Mouse (Mus musculus) heart, embryonic 13.5 days (tissue): ENCODE data around the gene Ak5. TPM values are rescaled to one million over a fixed set of nuclear protein-coding genes. Genes with fewer than 3 reads are reported as not detected.

Experiments used
- ATAC-seq: fragments of 200-750 bp; cut with Nextera tagmentation; 2 replicates; pipeline ENCODE4 v1.8.0; 2017; ENCODE audit warnings: moderate TSS enrichment; ENCODE audit not compliant: insufficient number of reproducible peaks, low FRiP score, low TSS enrichment; ENCODE audit errors: extremely low read depth
- H3K27ac ChIP-seq: fragments of 300-500 bp; sonication (generic); replicated peaks from 2 replicates; pipeline ENCODE4 v1.5.1; 2015; ENCODE audit warnings: moderate library complexity, mild to moderate bottlenecking, inconsistent platforms
- H3K27me3 ChIP-seq: fragments of 300-500 bp; sonication (generic); replicated peaks from 2 replicates; pipeline ENCODE4 v1.6.1; 2015; ENCODE audit warnings: mild to moderate bottlenecking, inconsistent platforms
- H3K36me3 ChIP-seq: fragments of 300-500 bp; sonication (generic); 2 replicates; pipeline ENCODE4 v1.6.1; 2015; ENCODE audit warnings: mild to moderate bottlenecking, inconsistent platforms
- H3K4me1 ChIP-seq: fragments of 300-500 bp; sonication (generic); 2 replicates; pipeline ENCODE4 v1.6.1; 2015; ENCODE audit warnings: inconsistent platforms
- H3K4me2 ChIP-seq: fragments of 300-500 bp; sonication (generic); 2 replicates; pipeline ENCODE4 v1.6.1; 2015; ENCODE audit warnings: inconsistent platforms, mild to moderate bottlenecking, moderate library complexity
- H3K4me3 ChIP-seq: fragments of 300-500 bp; sonication (generic); 2 replicates; pipeline ENCODE4 v1.5.1; 2015; ENCODE audit warnings: moderate library complexity, mild to moderate bottlenecking, inconsistent platforms
- H3K9ac ChIP-seq: fragments of 300-500 bp; sonication (generic); 2 replicates; pipeline ENCODE4 v1.6.1; 2015; ENCODE audit warnings: inconsistent platforms, mild to moderate bottlenecking, moderate library complexity
- H3K9me3 ChIP-seq: fragments of 300-500 bp; sonication (generic); 2 replicates; pipeline ENCODE4 v1.6.1; 2016; ENCODE audit warnings: inconsistent platforms
- WGBS: fragments of 180-500 bp; shearing (Covaris S2); methylation state at CpG from one replicate; pipeline ENCODE4 v1.1.7; 2015; ENCODE audit warnings: mixed read lengths; 5-methylcytosine and 5-hydroxymethylcytosine counted together
- polyA plus RNA-seq: library from polyadenylated mRNA; unstranded; fragments of >200 nt; fragmentation: Nextera tagmentation; extraction: Ambion mirVana; gene quantifications from 2 replicates; pipeline ENCODE4 v1.2.1, GENCODE M21; 2015

Gene Ak5
- polyA plus RNA-seq, 1 experiment from 2014 or later: 1.3 TPM

DNA sequence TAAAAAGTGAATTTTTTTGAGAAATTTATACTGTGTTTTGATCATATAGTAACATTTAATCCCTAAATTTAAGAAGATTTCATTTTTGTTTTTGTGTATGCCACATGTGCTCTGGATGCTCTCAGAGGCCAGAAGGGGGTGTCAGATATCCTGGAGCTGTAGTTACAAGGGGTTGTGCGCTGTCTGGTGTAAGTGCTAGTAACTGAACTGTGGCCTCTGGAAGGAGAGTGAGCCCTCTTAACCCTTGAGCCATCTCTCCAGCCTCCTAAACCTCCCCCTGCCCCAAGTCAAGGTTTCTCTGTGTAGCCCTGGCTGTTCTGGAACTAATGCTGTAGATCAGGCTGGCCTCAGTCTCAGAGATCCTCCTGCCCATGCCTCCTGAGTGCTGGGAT lies 192.9 kb downstream of the Ak5 start:
- H3K27ac ChIP-seq: no peak overlapping the region
- ATAC-seq: no peak
- no peak overlapping the region for H3K9ac ChIP-seq
- H3K4me1 ChIP-seq: peaks cover 12% of the 10 kb centered on the region
- WGBS: 68% methylated on average over 1 of the region's 1 CpGs
- H3K9me3 ChIP-seq: no peaks in the 10 kb centered on the region
- H3K4me2 ChIP-seq: no peak overlapping the region
- H3K36me3 ChIP-seq: no peaks in the 10 kb centered on the region
- H3K27me3 ChIP-seq: no peaks in the 10 kb centered on the region
- H3K4me3 ChIP-seq: no peak overlapping the region

DNA sequence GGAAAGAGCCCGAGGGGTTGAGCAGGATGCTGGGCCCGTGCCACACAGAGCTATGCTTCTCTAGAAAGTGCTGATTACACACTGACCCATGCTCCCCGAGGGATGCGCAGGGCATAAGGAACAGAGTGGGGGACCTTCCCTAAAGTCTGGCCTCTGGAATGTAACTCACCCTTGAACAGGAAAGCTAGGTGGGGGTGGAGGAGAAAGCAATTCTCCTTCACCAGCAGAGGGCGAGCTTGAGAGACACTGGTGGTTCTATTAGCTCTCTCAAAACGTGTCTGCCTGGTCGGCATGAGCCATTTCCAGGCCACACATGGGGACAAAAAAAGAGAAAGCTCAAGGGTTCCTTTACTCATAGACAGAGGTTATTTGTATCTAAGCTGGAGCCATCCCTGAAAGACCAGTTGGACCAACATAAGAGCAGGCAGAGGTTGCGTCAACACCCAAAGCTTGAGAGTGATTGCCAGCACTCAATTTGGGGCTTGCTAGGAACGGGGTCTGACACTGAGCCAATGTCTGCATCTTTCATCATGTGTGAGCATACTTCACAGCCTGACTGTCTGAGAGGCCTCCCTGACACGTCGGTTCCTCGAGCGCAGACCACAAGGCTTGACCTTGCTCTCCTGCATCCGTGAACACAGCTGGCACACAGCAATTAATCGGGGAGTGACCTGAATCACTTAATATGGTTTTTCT lies 193.4 kb downstream of the Ak5 start:
- H3K27ac ChIP-seq: no peak overlapping the region
- peaks cover 15% of the 10 kb centered on the region for H3K4me1 ChIP-seq
- no peaks in the 10 kb centered on the region for H3K36me3 ChIP-seq
- no peak overlapping the region for H3K4me3 ChIP-seq
- 47% methylated on average over 15 of the region's 15 CpGs for WGBS
- H3K27me3 ChIP-seq: no peaks in the 10 kb centered on the region
- no peak overlapping the region for H3K4me2 ChIP-seq
- no peaks in the 10 kb centered on the region for H3K9me3 ChIP-seq
- ATAC-seq: no peak
- H3K9ac ChIP-seq: no peak overlapping the region

DNA sequence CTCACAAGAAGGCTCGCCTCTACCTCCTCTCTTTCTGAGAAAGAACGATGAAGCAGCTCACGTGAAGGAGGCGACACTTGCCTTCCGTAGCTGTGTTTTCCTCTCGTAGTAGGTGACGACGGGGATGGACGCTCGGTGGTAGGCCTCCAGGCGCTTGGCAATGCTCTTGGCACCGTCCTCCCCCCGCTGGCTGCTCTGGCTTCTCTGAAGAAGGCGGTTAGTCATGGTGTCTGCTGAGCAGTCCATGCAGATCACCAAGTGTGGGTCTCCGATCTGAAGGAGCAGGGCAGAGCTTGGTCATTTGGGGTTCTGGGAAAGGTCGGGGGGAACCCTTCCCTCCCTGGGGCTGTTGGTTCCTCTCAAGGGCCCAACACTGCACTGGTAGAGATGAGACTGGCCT lies 195.5 kb downstream of the Ak5 start:
- H3K36me3 ChIP-seq: no peaks in the 10 kb centered on the region
- no peak overlapping the region for H3K4me2 ChIP-seq
- no peak overlapping the region for H3K9ac ChIP-seq
- H3K27me3 ChIP-seq: no peaks in the 10 kb centered on the region
- WGBS: 75% methylated on average over 16 of the region's 16 CpGs
- H3K27ac ChIP-seq: no peak overlapping the region
- no peaks in the 10 kb centered on the region for H3K9me3 ChIP-seq
- no peak overlapping the region for H3K4me3 ChIP-seq
- no peak for ATAC-seq
- peaks cover 23% of the 10 kb centered on the region for H3K4me1 ChIP-seq

DNA sequence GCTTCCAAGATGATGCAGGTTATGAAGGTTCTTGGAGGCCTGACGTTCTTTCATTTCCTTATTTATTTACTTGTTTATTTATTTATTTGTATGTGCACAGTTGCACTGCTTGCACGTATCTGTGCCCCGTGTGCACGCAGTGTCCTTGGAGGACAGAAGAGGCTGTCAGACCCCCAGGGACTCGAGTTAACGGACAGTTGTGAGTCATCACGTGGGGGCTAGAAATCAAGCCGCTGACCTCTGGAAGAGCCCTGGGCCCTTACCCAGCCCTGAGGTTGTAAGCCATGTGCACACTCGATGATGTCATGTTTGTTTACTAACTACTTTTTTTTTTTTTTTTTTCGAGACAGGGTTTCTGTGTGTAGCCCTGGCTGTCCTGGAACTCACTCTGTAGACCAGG lies 197.8 kb downstream of the Ak5 start:
- Histone ChIP-seq H3K36me3 (no peaks in the 10 kb centered on the region), H3K27me3 (no peaks in the 10 kb centered on the region), H3K4me2 (no peak overlapping the region), H3K9ac (no peak overlapping the region), H3K9me3 (no peaks in the 10 kb centered on the region), H3K4me1 (peaks cover 46% of the 10 kb centered on the region), H3K4me3 (no peak overlapping the region), H3K27ac (no peak overlapping the region)
- no peak for ATAC-seq
- WGBS: 81% methylated on average over 10 of the region's 10 CpGs

DNA sequence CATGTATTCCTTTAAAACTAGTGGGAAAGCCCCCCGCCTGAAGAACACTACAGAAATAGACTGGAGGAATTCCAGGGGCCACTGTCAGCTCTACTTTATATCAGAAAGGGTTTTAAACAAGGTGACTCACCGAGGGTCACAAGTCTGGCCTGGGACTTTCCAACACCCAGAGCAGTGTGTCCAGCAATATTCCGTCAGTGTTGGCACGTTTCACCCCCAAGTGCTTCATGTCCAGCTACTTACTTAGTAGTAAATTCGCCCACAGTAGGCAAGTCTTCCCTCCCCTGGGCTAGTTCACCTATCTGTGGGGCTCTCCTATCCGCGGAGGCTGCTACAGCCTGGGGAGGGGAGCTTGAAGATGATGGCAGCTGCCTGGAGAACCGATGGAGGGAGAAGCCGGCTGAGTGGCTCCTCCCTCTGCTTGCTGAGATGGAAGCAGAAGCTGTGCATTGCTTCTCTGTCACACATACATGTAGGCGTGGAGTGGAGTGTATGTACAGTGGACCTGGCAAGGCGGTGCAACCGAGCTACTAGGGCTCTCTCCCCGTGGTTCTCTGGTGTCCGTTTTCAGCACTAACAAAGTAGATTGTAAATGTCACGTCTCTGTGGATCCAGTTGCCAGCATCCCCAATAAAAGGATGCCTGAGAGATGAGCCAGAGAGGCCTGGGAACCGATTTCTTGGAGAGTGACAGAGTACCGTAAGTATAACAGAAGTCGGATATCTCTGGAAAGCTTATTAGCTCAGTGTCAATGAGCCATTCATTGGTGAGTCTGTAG lies 198.5 kb downstream of the Ak5 start:
- Histone ChIP-seq H3K27me3 (no peaks in the 10 kb centered on the region), H3K36me3 (no peaks in the 10 kb centered on the region), H3K4me1 (peaks cover 44% of the 10 kb centered on the region), H3K4me3 (no peak overlapping the region), H3K27ac (peak overlapping the region; percentile 44), H3K9me3 (no peaks in the 10 kb centered on the region), H3K4me2 (peak overlapping the region; percentile 30), H3K9ac (peak overlapping the region; percentile 48; the same call in 1 of the 2 replicates)
- whole genome bisulfite sequencing: 47% methylated on average over 18 of the region's 18 CpGs
- ATAC-seq: no peak

DNA sequence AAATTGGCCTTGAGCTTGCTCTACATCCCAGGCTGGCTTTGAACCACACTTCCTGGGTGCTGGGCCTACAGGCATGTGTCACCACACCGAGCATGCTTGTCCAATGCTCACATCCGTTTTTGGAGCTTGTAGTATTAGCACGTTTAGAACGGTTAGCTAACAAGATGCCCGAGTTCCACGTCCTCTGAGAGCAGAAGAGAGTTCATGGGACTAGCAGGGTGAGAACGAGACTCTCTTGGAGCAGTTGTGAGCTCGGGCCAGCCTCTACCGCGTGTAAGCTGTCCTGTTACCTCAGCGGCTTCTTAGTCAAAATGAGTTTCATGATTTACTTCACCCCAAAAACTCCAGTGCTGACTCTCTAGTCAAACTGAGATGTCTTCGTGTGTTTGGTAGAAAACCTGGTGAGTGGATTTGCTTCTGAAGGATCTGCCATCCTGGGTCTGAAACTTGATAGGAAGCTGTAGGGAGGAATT lies 199.6 kb downstream of the Ak5 start:
- no peaks in the 10 kb centered on the region for H3K9me3 ChIP-seq
- H3K4me3 ChIP-seq: no peak overlapping the region
- H3K4me1 ChIP-seq: peaks cover 41% of the 10 kb centered on the region
- no peak overlapping the region for H3K4me2 ChIP-seq
- no peaks in the 10 kb centered on the region for H3K27me3 ChIP-seq
- H3K27ac ChIP-seq: peak overlapping the region; percentile 44; the same call in 1 of the 2 replicates
- no peak for ATAC-seq
- 82% methylated on average over 12 of the region's 12 CpGs for WGBS
- no peak overlapping the region for H3K9ac ChIP-seq
- H3K36me3 ChIP-seq: 0 out of 2 replicates have a peak, but pooled peaks cover 3% of the 10 kb centered on the region

DNA sequence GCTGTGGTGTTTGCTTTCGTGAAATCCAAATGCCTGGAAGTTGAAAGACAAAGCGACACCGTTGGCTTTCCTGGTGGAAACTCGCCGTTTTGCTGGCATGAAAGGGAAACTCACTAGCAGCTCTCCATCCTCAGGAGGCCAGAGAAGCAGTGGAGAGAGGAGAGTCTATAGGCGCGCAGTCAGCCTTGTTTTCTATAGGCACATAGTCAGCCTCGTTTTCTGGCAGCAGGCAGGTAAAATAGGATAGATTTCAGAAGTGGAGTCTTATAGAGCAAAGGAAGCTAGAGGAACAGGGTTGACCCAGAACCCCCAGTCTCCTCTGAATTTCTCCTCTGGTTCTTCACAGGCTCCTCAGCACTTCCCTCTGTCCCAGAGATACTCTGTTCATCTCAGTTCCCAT lies 200.1 kb downstream of the Ak5 start:
- Histone ChIP-seq H3K4me3 (no peak overlapping the region), H3K9me3 (no peaks in the 10 kb centered on the region), H3K4me2 (no peak overlapping the region), H3K27me3 (no peaks in the 10 kb centered on the region), H3K36me3 (peaks cover 4% of the 10 kb centered on the region; the same call in 1 of the 2 replicates), H3K4me1 (peaks cover 41% of the 10 kb centered on the region), H3K9ac (no peak overlapping the region), H3K27ac (no peak overlapping the region)
- no peak for ATAC-seq
- 81% methylated on average over 8 of the region's 8 CpGs for WGBS

DNA sequence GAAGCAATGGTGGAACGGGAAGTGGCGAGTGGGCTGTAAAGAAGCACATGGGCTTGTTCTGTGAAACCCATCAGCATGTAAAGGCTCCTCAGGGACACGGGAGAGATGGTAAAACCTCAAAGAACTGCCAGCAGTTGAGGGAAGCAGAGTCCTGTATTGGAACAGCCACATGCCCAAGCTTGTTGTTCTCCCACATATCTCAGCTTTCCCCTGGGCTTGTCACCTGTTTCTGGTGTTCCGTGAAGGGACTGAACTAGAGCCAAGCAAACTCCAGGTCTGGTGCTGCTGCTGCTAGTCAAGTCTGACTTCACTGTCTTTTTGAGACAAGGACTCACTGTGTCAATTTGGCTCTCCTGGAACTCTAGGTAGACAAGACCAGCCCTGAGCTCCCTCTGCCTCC lies 200.8 kb downstream of the Ak5 start:
- no peak overlapping the region for H3K4me3 ChIP-seq
- no peak overlapping the region for H3K27ac ChIP-seq
- WGBS: 67% methylated on average over 4 of the region's 4 CpGs
- no peaks in the 10 kb centered on the region for H3K9me3 ChIP-seq
- H3K4me1 ChIP-seq: peaks cover 41% of the 10 kb centered on the region
- no peaks in the 10 kb centered on the region for H3K27me3 ChIP-seq
- peaks cover 8% of the 10 kb centered on the region; the same call in 1 of the 2 replicates for H3K36me3 ChIP-seq
- no peak overlapping the region for H3K4me2 ChIP-seq
- no peak overlapping the region for H3K9ac ChIP-seq
- no peak for ATAC-seq

DNA sequence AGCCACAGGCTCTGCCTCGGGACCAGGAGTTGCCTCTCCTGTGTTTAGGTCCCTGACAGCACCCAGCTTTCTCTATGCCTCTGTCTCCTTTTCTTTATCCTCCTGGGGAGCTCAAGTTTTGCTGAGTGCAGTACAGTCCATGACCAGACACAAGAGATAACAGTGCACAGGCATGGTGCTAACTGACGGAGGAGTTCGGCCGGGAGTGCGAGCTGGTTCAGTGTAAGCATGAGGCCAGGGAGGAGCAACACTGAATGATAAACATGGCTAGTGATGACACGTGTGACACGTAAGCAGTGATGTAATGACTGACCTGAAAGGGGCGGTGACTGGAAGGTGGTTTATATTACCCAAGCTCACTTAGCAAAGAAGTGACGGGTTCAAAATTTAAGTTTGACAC lies 201.3 kb downstream of the Ak5 start:
- Histone ChIP-seq H3K4me2 (no peak overlapping the region), H3K4me3 (no peak overlapping the region), H3K27ac (no peak overlapping the region), H3K9ac (no peak overlapping the region), H3K9me3 (no peaks in the 10 kb centered on the region), H3K36me3 (peaks cover 13% of the 10 kb centered on the region), H3K27me3 (no peaks in the 10 kb centered on the region), H3K4me1 (peaks cover 45% of the 10 kb centered on the region)
- ATAC-seq: peak; percentile 32; the same call in 1 of the 2 replicates
- 58% methylated on average over 9 of the region's 9 CpGs for WGBS

DNA sequence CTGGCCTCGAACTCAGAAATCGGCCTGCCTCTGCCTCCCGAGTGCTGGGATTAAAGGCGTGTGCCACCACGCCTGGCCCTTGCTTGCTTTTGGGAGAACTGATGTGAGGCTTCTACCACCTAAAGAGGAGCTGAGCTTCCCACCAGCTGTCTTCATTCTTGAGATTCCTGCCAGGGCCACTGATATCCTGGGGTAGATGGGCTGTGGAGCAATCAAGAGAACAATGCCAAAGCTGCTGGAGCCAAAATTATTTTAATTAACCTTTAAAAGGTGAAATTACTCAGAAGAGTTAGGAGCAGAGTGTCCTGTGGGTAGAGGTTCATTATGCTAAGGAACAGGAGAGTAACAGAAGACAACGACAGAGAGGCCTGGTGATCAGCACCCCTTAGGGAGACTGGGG lies 202.8 kb downstream of the Ak5 start:
- ATAC-seq: no peak
- WGBS: 82% methylated on average over 6 of the region's 6 CpGs

DNA sequence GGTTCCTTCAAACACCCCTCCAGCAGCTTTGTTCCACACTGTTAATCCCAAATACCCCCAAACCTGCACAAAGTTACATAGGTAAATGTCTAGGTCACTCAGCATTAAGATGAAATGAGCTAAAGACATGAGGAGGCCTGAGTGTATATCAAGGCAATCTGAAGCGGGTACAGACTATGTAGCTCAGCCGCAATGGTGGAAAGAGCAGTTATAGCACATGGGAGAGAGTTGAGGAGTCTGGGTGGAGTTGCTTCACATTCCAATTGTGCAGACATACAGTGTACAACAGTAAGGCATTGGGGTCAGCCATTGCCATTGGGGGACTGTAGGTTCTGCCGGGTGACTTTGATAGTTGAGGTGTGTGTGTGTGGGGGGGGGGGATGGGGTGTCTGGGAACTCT lies 203.7 kb downstream of the Ak5 start:
- Histone ChIP-seq H3K27me3 (no peaks in the 10 kb centered on the region), H3K4me1 (peaks cover 60% of the 10 kb centered on the region), H3K9ac (no peak overlapping the region), H3K4me2 (no peak overlapping the region), H3K9me3 (no peaks in the 10 kb centered on the region), H3K4me3 (no peak overlapping the region), H3K36me3 (peaks cover 27% of the 10 kb centered on the region), H3K27ac (no peak overlapping the region)
- ATAC-seq: no peak
- 90% methylated on average over 3 of the region's 3 CpGs for WGBS

More for the DNA sequence above, 202.8 kb downstream of the Ak5 start:
- Histone ChIP-seq H3K4me1 (peaks cover 60% of the 10 kb centered on the region), H3K4me2 (no peak overlapping the region), H3K27ac (no peak overlapping the region), H3K9me3 (no peaks in the 10 kb centered on the region), H3K9ac (no peak overlapping the region), H3K27me3 (no peaks in the 10 kb centered on the region), H3K4me3 (no peak overlapping the region), H3K36me3 (peaks cover 22% of the 10 kb centered on the region)
